Mouse (Mus musculus) layer of hippocampus, adult 6 months (tissue): ENCODE data around the gene Ccdc89. TPM values are rescaled to one million over a fixed set of nuclear protein-coding genes. Genes with fewer than 3 reads are reported as not detected.

Source experiments
- long read RNA-seq, 2 experiments: library from polyadenylated mRNA; unstranded; transcript quantifications; one replicate each; pipeline ENCODE4 v2.0.0; 2019 to 2020
- polyA plus RNA-seq: library from polyadenylated mRNA; unstranded; fragments of <200 nt; fragmentation: Nextera tagmentation; gene quantifications from 2 replicates; pipeline ENCODE4 v1.2.3, GENCODE M21; 2021

Ccdc89 gene
- 0.70 and 1.0 TPM in 2 replicates for polyA plus RNA-seq
- long read RNA-seq, experiment 1, partial matches to known transcripts, result 0 of 1 reads
- long read RNA-seq, experiment 1, other reads (novel, unspliced or antisense), result 0 of 1 reads
- long read RNA-seq, experiment 2, transcript Ccdc89-201 (1 exons, 2,093 nt), result major isoform, 11 of 11 reads
- long read RNA-seq, experiment 2, partial matches to known transcripts, result 0 of 11 reads
- long read RNA-seq, experiment 2, other reads (novel, unspliced or antisense), result 0 of 11 reads

DNA sequence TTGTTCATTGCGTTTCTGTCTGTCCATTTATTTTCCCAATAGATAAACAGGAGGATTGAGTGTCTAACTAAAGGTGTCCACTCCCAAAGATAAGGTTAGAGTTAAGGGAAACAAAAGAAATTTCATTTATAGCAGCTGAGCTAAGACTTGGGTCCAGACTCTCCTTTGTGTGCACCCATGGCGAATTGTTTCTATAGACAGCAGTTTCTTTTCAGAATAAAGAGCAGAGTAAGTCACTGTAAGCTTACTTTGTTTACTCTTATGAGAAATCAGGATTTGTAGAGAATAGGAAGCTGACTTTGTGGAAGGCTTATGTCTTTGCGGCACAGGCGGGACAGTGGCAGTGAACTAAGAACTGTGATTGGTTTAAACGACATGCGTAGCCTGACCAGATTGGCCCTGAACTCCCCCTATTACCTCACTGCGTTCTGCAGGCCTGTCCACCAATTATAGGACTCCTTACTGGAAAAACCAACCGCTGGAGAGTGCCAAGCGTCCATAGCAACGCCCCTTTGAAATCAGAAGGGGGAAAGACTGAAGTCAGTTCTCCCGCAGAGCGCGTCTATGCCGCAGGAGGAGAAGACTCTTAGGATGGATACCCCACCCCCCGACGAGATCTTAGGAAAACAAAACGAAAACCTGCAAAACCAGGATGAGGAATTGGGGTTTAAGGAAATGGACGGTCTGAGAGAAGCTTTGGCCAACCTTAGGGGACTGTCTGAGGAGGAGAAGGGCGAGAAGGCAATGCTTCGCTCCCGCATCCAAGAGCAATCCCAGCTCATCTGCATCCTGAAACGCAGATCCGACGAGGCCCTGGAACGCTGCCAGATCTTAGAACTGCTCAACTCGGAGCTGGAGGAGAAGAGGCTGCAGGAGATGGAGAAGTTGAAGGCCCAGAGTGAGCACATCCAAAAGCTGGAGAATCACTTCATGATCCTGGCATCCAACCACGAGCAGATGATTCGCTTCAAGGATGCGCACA, at the start of gene Ccdc89:
Gene Ccdc89 (plus strand): TSS at position 558 of the 982 bp plus-strand sequence.

DNA sequence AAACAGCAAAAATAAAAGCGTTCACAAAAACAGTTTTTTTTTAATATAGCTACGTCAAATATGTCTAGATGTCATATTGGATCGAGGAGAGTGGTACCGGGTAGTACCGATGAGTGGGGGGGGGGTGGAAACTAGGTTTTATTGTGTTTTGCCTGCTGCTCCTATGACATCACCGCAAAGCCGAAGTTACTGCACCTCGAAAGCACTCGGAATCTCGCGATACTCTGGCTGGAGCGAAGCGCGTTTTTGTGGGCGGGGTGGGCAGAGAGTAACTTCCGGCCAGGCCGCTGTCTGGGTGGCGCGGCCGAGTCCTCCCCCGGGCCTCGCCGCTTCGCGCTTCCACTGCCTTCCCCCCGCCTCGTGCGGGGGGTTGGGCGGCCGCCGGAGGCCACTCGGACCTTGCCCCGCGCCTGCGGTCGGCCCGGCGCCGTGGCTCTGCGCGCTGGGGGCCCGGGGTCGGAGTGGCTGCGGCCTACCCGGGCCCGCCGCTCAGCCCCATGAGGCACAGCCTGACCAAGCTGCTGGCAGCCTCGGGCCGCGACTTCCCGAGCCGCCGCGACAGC, 16.2 kb downstream of the Ccdc89 start, which contains the start of gene Crebzf:
Gene Crebzf (plus strand): TSS at position 212 of the 563 bp plus-strand sequence.

DNA sequence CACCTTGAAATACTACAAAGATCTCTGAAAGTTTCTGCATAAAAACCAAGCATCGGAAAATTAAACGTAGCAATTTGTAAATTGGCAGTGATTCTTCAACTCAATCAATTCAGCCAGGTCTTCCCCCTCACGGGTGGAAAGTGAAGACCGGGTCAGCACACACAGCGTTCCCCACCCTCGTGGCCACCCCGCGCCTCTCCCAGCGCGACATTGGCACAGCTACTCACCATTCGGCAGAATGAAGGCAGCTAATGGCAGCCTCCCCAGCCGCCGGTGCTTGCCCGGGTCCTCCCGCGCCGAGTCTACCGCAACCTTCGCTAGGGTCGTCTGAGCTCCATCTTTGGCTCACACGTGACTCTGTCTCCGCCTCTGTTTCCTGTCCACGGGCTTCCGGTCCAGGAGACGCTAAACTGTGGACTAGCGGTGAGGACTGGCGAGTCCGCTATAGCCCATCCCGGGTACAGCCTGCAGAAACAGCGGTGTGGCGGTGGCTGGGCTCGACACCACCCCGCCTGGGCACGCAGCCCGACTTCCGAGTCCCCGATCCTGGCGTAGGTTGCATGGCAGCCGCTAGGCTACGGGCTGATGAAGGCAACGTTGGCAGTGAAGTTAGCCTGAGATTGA, 30.6 kb downstream of the Ccdc89 start, which contains the start of gene Tmem126a:
Gene Tmem126a (minus strand): TSS at position 385 of the 624 bp plus-strand sequence.

DNA sequence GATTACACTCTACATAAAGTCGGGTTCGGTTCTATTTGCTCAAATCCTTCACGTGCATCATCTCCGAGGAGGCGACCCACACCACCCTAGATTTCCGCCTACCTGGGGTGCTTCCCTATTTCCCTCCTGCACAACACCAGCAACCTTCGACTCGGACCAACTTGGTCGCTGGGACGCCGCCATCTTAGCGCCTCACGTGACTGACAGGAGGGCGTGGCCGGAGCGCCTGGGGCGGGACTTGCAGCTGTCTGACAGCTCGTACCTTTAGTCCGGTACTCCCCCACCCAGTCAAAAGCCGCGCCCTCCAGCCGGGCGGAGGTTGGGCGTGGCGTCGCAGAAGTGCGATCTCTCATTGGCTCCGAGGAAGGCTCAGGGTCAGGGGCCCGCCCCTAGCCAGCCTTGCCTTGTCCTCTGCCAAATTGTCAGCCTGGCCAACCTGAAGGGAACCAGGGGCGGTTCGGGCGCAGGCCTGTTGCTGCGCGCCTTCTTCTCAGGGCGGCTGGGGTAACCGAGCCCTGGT, 49.5 kb downstream of the Ccdc89 start, which contains the start of gene Tmem126b:
Gene Tmem126b (minus strand): TSS at position 209 of the 520 bp plus-strand sequence.

DNA sequence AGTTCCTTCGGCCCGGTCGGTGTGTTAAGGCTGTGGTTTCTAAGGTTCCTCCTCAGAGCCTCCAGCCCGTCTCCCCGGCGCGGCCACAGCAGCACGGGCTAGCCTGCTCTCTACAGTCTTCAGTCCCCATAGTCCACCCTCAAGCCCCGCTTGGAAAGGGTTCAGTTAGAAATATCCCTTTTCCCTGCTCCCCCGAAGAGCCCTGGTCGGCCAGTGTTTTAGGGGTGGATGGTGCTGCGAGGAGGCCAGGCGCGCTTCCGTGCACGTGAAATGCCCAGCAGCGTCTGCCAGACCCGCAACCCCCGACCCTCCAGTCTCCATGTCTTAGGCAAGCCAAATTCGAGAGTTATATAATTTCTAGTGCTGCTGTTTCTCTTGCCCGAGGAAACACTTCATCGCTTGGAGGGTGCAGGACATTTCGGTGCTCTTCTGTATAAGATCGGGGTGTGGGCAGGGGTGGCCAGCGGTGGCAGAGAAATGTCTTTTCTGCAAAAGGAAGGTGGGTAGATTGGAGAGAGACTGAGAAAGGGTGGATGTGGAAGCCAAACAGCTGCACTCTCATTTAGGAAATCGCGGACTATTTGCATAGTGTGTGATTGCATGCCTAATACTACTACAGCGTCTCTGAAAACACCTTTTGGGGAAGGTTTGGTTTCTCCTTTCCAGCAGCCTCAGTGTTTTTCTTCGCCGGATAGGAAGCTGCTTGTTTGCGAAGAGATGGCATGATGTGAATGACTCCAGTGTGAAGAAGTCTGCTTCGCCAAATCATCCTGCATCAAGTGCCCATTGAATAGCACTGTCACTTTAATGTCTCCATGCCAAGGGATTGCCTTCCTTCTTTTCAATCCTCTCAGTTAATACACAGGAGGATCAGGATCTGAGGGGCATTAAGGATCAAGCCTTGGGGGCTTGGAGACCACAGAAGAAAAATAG, 50.2 kb downstream of the Ccdc89 start, which contains the start of gene Dlg2:
Gene Dlg2 (plus strand): TSS at position 360 of the 933 bp plus-strand sequence.

Other genes with a start within 250 kb of the Ccdc89 start
- not detected in 2 replicates for gene Ccdc83, start 160.8 kb upstream of the Ccdc89 start, polyA plus RNA-seq
- 10.5 and 11.1 TPM in 2 replicates for gene Sytl2, start 124.3 kb upstream of the Ccdc89 start, polyA plus RNA-seq
- 5.7 and 6.2 TPM in 2 replicates for gene Crebzf, start 16.2 kb downstream of the Ccdc89 start, polyA plus RNA-seq
- gene Tmem126a, start 30.7 kb downstream of the Ccdc89 start, polyA plus RNA-seq, result 80.0 and 83.7 TPM in 2 replicates
- 28.0 and 33.7 TPM in 2 replicates for gene Tmem126b, start 49.4 kb downstream of the Ccdc89 start, polyA plus RNA-seq
- gene Dlg2, start 50.1 kb downstream of the Ccdc89 start, polyA plus RNA-seq, result 56.6 and 69.6 TPM in 2 replicates